Mouse (Mus musculus): ENCODE results near the gene Olfr323. TPM values are rescaled to one million over a fixed set of nuclear protein-coding genes. Genes with fewer than 3 reads are reported as not detected.

Gene Olfr323
- polyA plus RNA-seq (2012; ENCODE audit: low replicate concordance): not detected in 2 replicates

DNA sequence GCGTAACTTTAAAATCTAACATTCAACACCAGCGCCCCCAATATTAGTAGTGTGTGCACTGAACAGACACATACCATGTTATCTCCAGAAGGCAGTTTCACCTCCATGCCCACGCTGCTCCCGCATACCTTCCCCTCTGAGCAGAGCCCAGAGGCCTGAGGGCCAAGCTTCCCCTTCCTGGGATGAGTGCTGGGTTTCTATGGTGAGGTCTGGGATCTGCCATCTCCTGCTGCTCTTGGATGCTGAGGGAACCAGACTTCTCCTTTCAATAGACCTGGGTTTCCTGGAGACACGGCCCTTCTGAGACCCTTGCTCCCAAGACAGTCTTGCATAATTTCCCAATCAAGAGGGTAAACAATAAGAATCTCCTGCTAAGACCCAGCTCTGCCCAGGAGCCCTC lies at the start of gene Olfr323:
Olfr323 (minus strand) TSS at position 101 of the 400 bp plus-strand sequence.

DNA sequence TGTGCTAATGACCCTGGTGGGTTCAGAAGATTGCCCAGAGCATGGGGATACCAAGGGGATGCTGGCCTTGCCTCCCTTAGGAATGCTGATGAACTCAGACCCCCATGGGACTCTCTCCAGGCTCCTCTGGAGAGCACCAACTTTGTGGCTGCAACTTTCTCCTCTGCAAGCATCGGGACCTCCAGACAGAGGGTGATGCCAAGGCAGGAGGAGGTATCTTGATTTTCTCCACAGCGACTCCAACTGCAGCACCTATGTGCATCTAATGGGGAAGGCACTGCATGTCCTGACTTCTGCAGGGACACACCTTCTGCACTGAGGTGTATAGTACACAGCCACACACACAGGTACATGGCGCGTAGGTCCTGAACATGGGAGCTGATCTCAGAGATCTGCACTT lies 28.3 kb upstream of the Olfr323 start, which contains the start of gene Olfr322:
Olfr322 (plus strand) TSS at position 187 of the 400 bp plus-strand sequence.

DNA sequence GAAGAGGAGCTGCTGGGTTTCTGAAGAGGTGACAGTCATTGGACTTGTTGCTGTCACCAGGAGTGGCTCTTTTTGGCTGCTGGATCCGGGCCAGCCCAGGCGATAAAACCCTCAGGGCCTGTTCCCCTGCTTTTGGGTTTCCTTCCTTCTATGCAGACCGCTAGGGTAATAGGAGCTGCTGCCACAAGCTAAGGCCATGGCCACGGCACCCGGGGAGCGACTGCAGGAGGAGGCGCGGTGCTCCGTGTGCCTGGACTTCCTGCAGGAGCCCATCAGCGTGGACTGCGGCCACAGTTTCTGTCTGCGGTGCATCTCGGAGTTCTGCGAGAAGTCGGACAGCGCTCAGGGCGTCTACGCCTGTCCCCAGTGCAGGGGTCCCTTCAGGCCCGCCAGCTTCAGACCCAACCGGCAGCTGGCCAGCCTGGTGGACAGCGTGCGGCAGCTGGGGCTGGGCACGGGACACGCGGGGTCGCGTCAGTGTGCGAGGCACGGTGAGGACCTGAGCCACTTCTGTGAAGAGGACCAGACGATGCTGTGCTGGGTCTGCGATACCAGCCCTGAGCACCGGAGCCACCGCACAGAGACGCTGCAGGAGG lies 10.1 kb upstream of the Olfr323 start, which contains the start of gene Trim58:
Trim58 (plus strand) TSS at position 194 of the 596 bp plus-strand sequence.

DNA sequence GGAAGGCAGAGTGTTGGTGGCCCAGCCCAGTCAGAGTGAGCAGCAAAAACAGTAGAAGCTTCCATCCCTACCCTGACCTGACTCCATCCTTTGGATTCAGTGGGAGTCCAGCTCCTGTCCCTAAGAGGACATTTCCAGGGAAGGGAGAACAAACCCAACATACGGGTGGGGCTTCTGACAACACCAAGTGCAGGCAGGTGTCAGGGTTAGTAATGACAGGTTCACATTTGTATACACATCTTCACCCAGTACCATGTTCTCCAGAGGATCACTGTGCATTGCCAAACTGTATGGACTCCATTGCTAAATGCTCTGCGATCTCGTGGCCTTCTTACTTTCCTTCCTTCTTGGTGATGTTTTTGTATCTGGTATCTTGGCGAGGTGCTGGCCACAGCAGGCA lies 14.3 kb downstream of the Olfr323 start, which contains the start of gene 2210407C18Rik:
2210407C18Rik (minus strand) TSS at position 101 of the 400 bp plus-strand sequence.

DNA sequence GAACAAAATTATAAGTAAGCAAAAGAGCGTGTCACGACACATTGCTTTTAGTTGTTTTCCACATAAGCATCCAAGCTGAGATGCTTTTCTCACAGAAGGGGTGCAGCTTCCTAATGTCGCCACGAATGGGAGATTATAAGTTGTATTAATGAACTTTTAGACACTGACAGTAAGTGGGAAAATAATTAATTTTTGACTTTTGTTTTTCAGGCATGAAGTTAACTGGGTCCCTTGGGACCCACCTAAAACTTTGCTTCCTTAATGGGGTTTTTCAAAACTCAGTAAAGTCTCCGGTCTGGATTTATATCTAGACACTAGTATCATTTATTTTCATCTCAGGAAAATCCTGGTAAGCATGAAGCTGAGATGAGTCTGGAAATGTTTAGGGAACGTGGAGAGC lies 35.5 kb downstream of the Olfr323 start, which contains the start of gene Olfr324:
Olfr324 (plus strand) TSS at position 301 of the 400 bp plus-strand sequence.

DNA sequence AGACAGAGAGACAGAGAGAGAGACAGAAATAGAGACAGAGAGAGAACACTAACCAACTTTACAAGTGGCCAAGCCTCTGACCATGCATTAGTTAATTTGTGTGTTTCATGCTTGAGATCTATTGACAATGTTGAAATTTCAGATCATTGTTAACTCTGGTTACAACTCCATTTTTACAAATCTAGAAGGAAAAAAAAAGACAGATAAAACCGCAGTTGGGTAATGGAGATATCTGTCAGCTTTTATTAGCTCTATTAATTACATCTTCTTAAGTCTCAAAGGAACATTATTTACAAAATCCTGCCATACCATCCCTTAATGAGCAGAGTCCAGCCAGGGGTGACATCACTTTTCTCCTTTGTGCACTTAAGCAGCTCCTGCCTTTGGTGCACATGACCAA lies 52.9 kb downstream of the Olfr323 start, which contains the start of gene Olfr325:
Olfr325 (plus strand) TSS at position 301 of the 400 bp plus-strand sequence.

Other genes starting within 250 kb of the Olfr323 start
- gene 1810065E05Rik, start 209.4 kb downstream of the Olfr323 start, polyA plus RNA-seq (2012; ENCODE audit: low replicate concordance): not detected in 2 replicates
- gene Gm12253, start 197.9 kb downstream of the Olfr323 start, polyA plus RNA-seq (2012; ENCODE audit: low replicate concordance): not detected in 2 replicates
- not detected in 2 replicates for gene Lypd9, start 177.6 kb downstream of the Olfr323 start, polyA plus RNA-seq (2012; ENCODE audit: low replicate concordance)
- not detected in 2 replicates for gene Olfr30, start 168.2 kb downstream of the Olfr323 start, polyA plus RNA-seq (2012; ENCODE audit: low replicate concordance)
- gene Olfr332, start 137.9 kb downstream of the Olfr323 start, polyA plus RNA-seq (2012; ENCODE audit: low replicate concordance): not detected in 2 replicates
- gene Olfr331, start 127.9 kb downstream of the Olfr323 start, polyA plus RNA-seq (2012; ENCODE audit: low replicate concordance): not detected in 2 replicates
- not detected in 2 replicates for gene Olfr330, start 95.7 kb downstream of the Olfr323 start, polyA plus RNA-seq (2012; ENCODE audit: low replicate concordance)
- gene Olfr329-ps, start 84.1 kb downstream of the Olfr323 start, polyA plus RNA-seq (2012; ENCODE audit: low replicate concordance): not detected in 2 replicates
- gene Olfr328, start 74.9 kb downstream of the Olfr323 start, polyA plus RNA-seq (2012; ENCODE audit: low replicate concordance): not detected in 2 replicates
- not detected in 2 replicates for gene Olfr224, start 59.9 kb downstream of the Olfr323 start, polyA plus RNA-seq (2012; ENCODE audit: low replicate concordance)
- gene Olfr325, start 52.8 kb downstream of the Olfr323 start, polyA plus RNA-seq (2012; ENCODE audit: low replicate concordance): not detected in 2 replicates
- gene Olfr324, start 35.4 kb downstream of the Olfr323 start, polyA plus RNA-seq (2012; ENCODE audit: low replicate concordance): not detected in 2 replicates
- not detected in 2 replicates for gene 2210407C18Rik, start 14.4 kb downstream of the Olfr323 start, polyA plus RNA-seq (2012; ENCODE audit: low replicate concordance)
- gene Trim58, start 10.0 kb upstream of the Olfr323 start, polyA plus RNA-seq (2012; ENCODE audit: low replicate concordance): 6.6 and 10.6 TPM in 2 replicates
- gene Olfr322, start 28.3 kb upstream of the Olfr323 start, polyA plus RNA-seq (2012; ENCODE audit: low replicate concordance): not detected in 2 replicates
- not detected in 2 replicates for gene Olfr320, start 50.6 kb upstream of the Olfr323 start, polyA plus RNA-seq (2012; ENCODE audit: low replicate concordance)
- not detected in 2 replicates for gene Olfr319, start 68.7 kb upstream of the Olfr323 start, polyA plus RNA-seq (2012; ENCODE audit: low replicate concordance)
- gene Olfr318, start 93.5 kb upstream of the Olfr323 start, polyA plus RNA-seq (2012; ENCODE audit: low replicate concordance): not detected in 2 replicates
- gene Olfr317, start 108.7 kb upstream of the Olfr323 start, polyA plus RNA-seq (2012; ENCODE audit: low replicate concordance): not detected in 2 replicates
- gene Olfr316, start 122.2 kb upstream of the Olfr323 start, polyA plus RNA-seq (2012; ENCODE audit: low replicate concordance): not detected in 2 replicates
- not detected in 2 replicates for gene Olfr315, start 142.7 kb upstream of the Olfr323 start, polyA plus RNA-seq (2012; ENCODE audit: low replicate concordance)
- gene Olfr314, start 152.5 kb upstream of the Olfr323 start, polyA plus RNA-seq (2012; ENCODE audit: low replicate concordance): not detected in 2 replicates
- gene Fam183b, start 171.5 kb upstream of the Olfr323 start, polyA plus RNA-seq (2012; ENCODE audit: low replicate concordance): not detected in 2 replicates
- gene Olfr313, start 184.5 kb upstream of the Olfr323 start, polyA plus RNA-seq (2012; ENCODE audit: low replicate concordance): not detected in 2 replicates
- not detected in 2 replicates for gene Olfr312, start 198.7 kb upstream of the Olfr323 start, polyA plus RNA-seq (2012; ENCODE audit: low replicate concordance)
- gene Olfr311, start 208.8 kb upstream of the Olfr323 start, polyA plus RNA-seq (2012; ENCODE audit: low replicate concordance): not detected in 2 replicates
- 0.10 and 0.71 TPM in 2 replicates for gene Gm12258, start 216.7 kb upstream of the Olfr323 start, polyA plus RNA-seq (2012; ENCODE audit: low replicate concordance)
- gene 2810021J22Rik, start 236.7 kb upstream of the Olfr323 start, polyA plus RNA-seq (2012; ENCODE audit: low replicate concordance): 0.43 TPM in 1 of 2 replicates, not detected in the other

Data from leukemia stem cell, adult 10-12 weeks (primary cell).